Mouse (Mus musculus): ENCODE data around the gene Rabgap1l.
A peak's percentile ranks its signal among the peaks of the same experiment; 100 is the strongest.

Rabgap1l gene

GRCm38 (mm10) chr1:160244689-160245088 lies 548.3 kb downstream of the Rabgap1l start:
- no peak for DNase-seq (ENCODE audit: low spot score)

GRCm38 (mm10) chr1:160240091-160240490 lies 552.9 kb downstream of the Rabgap1l start:
- no peak for DNase-seq (ENCODE audit: low spot score)

- no peak for DNase-seq (ENCODE audit: low spot score)
Observed at GRCm38 (mm10) chr1:160238852-160239443, 554.1 kb downstream of the Rabgap1l start.

- no peak for DNase-seq (ENCODE audit: low spot score)
Observed at GRCm38 (mm10) chr1:160237981-160238380, 555.0 kb downstream of the Rabgap1l start.

GRCm38 (mm10) chr1:160233921-160234320 lies 559.1 kb downstream of the Rabgap1l start:
- DNase-seq (ENCODE audit: low spot score): no peak

GRCm38 (mm10) chr1:160232113-160232512 lies 560.9 kb downstream of the Rabgap1l start:
- DNase-seq (ENCODE audit: low spot score): no peak

- no peak for DNase-seq (ENCODE audit: low spot score)
Observed at GRCm38 (mm10) chr1:160231013-160231412, 562.0 kb downstream of the Rabgap1l start.

GRCm38 (mm10) chr1:160227850-160228249 lies 565.2 kb downstream of the Rabgap1l start:
- DNase-seq (ENCODE audit: low spot score): no peak

- DNase-seq (ENCODE audit: low spot score): no peak
Observed at GRCm38 (mm10) chr1:160227196-160227595, 565.8 kb downstream of the Rabgap1l start.

- DNase-seq (ENCODE audit: low spot score): no peak
Observed at GRCm38 (mm10) chr1:160224093-160224492, 568.9 kb downstream of the Rabgap1l start.

- no peak for DNase-seq (ENCODE audit: low spot score)
Observed at GRCm38 (mm10) chr1:160217898-160218297, 575.1 kb downstream of the Rabgap1l start.

- no peak for DNase-seq (ENCODE audit: low spot score)
Observed at GRCm38 (mm10) chr1:160214171-160214570, 578.8 kb downstream of the Rabgap1l start.

GRCm38 (mm10) chr1:160212703-160213669 lies 580.0 kb downstream of the Rabgap1l start, which contains the start of gene Cacybp:
Gene Cacybp (minus strand): TSS chr1:160212875.
- DNase-seq (ENCODE audit: low spot score): peak; percentile 100

GRCm38 (mm10) chr1:160212123-160212691 lies 580.8 kb downstream of the Rabgap1l start:
- DNase-seq (ENCODE audit: low spot score): peak; percentile 40

GRCm38 (mm10) chr1:160211597-160212122 lies 581.4 kb downstream of the Rabgap1l start:
- DNase-seq (ENCODE audit: low spot score): no peak

GRCm38 (mm10) chr1:160210566-160210965 lies 582.4 kb downstream of the Rabgap1l start:
- DNase-seq (ENCODE audit: low spot score): no peak

- no peak for DNase-seq (ENCODE audit: low spot score)
Observed at GRCm38 (mm10) chr1:160209844-160210243, 583.2 kb downstream of the Rabgap1l start.

- no peak for DNase-seq (ENCODE audit: low spot score)
Observed at GRCm38 (mm10) chr1:160205486-160205885, 587.5 kb downstream of the Rabgap1l start.

- no peak for DNase-seq (ENCODE audit: low spot score)
Observed at GRCm38 (mm10) chr1:160195337-160195663, 597.7 kb downstream of the Rabgap1l start.

GRCm38 (mm10) chr1:160194529-160195336 lies 598.3 kb downstream of the Rabgap1l start, which contains the start of gene Mrps14:
Gene Mrps14 (plus strand): TSS chr1:160195215.
- peak; percentile 88 for DNase-seq (ENCODE audit: low spot score)

- no peak for DNase-seq (ENCODE audit: low spot score)
Observed at GRCm38 (mm10) chr1:160184506-160184905, 608.5 kb downstream of the Rabgap1l start.

GRCm38 (mm10) chr1:160181216-160181615 lies 611.8 kb downstream of the Rabgap1l start:
- DNase-seq (ENCODE audit: low spot score): no peak

Measured in ovary, postnatal 10 days (tissue).